Mouse (Mus musculus) adipocyte (in vitro differentiated cells): ENCODE data around the gene Chfr.
"Not testable (repeated sequence)": the region's sequence is repeated elsewhere in the genome, so short reads cannot be mapped to it uniquely, and the experiment has no call there.

Experiments used
- DNase-seq: peaks from one replicate; pipeline ENCODE4 v3.0.0-alpha.2; 2016; ENCODE audit warnings: low spot score

Chfr gene

DNA sequence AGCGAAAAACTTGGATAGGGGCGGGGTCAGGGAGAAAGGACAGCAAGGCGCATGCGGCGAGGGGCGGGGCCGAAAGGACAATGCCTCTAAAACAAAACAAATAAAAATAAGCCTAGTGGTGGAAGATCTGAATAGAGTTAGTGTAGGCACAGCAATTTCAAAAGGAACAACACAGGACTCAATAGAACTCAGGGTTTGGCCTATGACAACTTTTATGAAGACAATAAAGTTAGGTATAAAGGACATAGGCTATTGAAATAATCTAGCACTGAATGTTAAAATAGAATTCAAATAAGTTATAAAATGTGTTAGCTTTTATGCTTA lies 27.4 kb upstream of the Chfr start:
- DNase-seq: no peak

DNA sequence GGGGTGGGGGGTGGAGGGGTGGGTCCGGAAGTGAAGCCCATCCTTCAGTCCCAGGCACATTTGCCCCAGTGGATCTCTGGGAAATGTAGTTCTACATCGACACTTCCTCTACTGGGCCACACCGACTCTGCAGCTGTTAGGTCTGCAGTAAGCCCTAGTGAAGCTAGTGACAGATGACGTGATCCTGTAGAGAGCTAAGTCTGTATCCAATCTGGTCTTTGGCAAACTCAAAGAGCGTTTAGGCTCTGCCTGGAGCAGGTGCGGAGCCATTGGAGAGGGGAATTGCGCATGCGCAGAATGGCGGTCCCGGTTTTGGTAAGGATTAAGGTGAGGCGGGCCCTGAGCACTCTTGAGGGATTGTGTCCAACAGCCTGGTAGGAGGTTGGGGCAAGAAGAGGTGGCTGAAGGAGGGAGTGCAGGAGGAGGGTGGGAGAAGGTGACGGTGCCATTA lies 25.6 kb upstream of the Chfr start, which contains the start of gene Zfp605:
Gene Zfp605 (plus strand): TSS at position 102 of the 451 bp plus-strand sequence.
- DNase-seq: peak; percentile 79

DNA sequence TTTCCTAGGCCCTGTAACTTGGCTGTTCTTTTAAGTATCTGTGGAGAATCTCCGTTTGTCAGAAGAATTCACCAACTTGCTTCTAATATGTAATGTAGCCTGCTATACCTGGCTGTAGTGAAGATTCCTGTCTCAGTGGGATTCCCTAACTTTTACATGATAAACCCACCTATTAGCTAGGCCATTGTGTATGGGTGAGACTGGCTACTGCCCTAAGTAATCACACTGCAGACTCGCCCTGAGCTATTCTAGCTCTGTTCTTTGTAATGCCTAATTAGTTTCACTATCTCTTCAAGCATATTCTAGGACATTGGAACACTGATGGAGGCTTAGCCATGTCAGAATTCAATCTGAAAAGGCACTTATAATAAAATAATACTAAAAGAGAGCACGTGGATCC lies 13.3 kb upstream of the Chfr start:
- DNase-seq: not testable (repeated sequence)

DNA sequence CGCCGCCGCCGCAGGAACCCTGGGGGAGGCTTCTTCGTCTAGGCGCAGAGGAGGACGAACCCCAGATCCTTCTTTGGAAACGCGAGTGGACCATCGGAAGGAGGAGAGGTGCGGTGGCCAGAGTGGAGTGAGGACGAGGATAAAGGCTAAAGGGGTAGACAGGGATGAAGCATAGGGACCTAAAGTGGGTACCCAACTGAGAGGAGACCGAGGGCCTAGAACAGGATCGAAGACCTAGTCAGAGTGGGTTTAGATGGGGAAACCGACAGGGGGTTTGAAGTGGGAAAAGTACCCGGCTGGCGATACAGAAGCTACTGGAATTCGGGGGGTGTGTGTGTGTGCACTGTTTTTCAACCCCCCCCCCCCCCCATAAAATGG lies 434 bp downstream of the Chfr start:
- no peak for DNase-seq

DNA sequence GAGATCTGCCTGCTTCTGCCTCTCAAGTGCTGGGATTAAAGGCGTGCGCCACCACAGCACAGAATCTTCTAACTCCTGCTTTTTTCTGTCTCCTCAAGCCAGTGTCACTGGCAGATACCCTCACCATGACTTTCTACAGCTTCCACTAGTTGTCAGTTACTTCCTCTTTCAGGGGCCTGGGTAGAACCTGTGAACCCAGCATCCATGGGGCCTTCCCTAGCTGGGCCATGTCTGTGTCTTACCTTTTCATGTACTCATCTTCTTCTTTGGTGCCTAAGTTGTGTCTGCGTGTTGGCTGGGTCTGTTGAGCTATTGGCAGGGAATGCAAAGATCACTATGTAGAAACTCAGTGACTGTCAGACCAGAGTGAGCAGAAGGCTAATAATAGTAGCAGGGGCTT lies 2.2 kb downstream of the Chfr start:
- DNase-seq: no peak

DNA sequence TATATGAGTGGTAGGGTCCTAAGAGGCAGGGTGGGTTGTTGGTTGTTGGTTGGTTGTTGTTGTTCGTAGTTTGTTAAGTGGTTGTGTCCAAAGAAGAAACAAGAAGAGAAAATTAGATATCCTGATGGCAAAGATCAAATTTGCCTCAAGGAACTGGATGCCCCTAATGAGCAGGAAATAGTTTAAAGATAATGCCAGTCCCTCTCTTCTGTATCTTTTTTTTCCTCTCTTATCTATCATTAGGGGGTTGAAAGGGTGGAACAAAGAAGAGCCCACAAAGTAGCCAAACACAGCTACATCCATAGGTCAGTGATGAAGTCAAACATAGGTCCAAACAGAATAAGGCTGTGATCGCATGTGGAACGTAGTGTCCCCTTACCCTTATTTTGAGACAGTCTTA lies 3.7 kb downstream of the Chfr start:
- DNase-seq: no peak

DNA sequence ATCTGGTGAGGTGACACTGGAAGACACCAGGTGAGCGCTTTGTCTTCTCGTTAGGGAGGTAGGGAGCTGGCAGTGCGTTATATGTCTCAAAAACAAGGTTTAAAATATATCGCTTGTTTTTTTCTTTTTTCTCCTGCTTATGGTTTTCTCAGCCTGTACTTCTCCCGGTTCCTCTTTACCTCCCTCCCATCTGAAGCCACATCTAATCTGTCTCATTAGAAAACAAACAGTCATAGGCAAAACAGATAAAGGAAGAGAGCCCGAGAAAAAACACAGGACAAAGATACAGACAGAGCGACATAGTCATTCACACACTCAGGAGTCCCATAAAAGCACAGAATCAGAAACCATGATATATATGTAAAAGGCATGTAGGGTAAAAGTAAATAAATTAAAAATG lies 4.8 kb downstream of the Chfr start:
- no peak for DNase-seq

DNA sequence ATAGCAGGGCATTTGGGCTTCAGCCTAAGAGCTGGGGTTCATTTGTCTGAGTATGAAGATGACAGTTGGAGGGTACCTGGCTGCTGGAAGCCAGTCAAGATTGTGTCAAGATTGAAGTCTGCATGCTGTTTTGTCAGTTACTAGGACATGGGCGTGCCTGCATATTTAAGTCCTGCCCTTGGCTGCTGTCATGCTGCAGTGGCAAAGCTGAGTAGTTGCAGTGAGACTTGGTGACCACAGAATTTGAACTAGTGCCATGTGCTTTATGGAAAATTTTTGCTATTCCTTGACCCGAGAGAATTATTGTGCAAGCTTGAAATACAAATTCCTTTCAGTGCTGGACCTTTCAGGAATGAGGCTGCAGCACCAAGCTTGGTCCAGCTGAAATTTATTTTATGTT lies 6.7 kb downstream of the Chfr start:
- peak; percentile 92 for DNase-seq

DNA sequence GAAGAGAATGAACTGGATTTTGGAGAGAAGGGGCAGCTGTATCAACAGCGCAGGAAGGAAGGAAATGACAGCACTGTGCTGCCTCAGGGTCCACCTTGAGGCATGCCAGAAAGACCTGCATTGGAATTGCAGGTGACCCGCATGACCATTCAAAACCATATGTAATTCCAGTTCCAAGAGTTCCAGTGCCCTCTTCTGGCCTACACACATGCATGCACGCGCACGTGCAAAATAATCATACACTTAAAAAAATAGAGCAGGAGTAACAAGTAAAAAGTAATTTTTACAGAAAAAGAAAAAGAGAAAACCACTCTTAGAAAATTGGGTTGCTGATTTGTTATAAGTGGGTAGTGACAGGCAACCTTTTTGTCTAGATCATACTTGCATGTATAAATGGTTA lies 7.4 kb downstream of the Chfr start:
- peak; percentile 32 for DNase-seq

DNA sequence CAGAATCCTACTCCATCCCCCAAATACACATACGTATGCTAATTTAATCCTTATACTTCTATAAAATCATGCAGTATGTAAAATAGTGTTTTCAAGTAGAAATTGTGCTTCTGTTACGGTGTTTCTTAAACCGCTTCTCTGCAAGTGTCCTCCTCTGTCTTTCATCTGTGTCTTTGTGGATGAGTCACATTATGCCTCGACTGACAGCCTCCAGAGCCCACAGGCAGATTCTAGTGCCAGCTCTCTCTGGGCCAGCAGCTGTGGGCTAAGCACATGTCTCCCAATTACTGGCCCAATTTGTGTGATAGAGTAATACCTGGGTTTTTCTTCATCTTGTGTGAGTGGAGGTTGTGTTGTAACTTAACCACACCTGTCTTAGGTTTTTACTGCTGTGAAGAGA lies 33.7 kb downstream of the Chfr start:
- no peak for DNase-seq

DNA sequence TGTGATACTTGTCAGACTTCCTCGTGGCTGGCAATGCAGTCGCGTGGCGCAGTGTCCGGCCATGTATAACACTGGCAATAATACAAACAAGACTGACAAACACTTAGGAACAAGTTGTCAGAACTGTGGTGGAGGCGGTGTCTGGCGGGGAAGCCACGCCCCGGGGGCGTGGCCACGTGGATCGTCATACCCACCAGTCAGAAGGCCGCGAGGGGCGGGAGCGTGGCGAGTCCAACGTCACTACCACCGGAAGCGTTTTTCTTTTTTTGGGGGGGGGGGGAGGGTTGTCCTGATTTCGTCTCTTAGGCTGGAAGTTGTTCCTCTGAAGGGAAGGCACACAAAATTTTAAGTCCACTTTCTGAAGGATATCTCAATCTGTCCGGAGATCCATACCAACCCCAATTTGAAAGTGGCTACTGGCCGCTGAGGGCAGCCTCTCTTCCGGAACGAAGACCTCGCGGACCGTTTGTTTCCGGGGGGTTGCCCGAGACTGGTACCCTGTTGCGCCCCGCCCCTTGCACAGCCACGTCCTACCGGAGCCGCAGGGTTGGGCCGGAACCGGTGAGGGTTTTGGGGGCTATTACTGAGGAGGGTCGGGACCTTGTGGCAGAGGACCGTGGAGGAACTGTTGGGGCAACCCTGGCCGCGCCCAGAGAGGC lies 40.8 kb downstream of the Chfr start, which contains the start of gene Golga3:
Gene Golga3 (plus strand): TSS at position 340 of the 659 bp plus-strand sequence.
- peak; percentile 96 for DNase-seq

DNA sequence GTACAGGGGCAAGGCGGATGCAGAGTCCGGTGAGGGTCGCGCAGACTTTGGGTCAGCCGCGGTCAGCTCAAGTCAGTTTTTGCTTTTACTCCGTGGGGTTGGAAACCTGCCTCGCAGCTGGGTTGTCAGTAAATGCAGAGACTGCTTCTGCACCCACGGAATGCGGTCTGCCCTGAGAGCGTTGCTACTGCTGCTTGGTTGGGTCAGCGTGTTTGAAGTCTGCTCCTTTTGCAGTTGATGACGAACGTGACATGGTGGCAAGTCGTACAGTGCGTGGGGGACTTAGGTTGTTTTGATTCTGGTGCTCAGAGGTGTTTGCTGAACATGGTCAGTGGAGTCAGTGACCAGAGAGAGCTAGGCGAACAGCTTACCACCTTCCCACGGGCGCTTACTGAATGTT lies 41.4 kb downstream of the Chfr start:
- DNase-seq: peak; percentile 33

DNA sequence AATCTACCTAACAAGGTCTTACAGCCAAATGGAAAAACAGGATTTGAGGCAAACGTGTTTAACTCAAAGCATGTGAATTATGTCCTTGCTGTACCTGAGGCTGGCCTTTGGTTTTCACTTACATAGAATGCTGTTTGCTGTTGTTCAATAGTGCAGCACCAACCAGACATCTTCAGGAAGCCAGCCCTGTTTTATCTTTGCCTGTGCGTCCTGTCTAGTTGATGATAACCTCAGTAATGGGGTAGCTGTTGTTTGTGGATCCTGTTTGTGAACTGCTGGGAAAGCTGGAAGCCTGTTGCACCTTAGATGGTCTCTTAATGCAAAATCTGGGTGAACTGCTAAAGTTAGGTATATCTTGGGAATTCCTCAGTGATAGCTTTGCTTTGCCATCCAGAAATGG lies 43.0 kb downstream of the Chfr start:
- DNase-seq: no peak

DNA sequence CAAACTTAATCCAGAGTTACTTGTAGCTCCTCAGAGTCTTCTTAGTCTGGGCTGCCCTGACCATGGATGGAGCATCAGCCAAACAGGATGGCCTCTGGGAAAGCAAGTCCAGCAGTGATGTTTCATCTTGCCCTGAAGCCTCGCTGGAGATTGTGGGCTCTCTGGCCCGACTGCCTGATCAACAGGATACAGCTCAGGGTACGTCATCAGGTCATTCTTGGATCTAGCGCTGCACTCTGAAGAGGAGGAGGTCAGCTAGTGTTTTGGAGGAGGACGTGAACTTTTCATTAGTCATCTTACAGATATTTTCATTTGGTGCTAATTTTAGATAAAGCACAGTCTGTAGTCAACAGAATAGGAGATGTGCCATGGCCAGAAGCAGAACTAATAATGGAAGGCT lies 46.1 kb downstream of the Chfr start:
- no peak for DNase-seq

DNA sequence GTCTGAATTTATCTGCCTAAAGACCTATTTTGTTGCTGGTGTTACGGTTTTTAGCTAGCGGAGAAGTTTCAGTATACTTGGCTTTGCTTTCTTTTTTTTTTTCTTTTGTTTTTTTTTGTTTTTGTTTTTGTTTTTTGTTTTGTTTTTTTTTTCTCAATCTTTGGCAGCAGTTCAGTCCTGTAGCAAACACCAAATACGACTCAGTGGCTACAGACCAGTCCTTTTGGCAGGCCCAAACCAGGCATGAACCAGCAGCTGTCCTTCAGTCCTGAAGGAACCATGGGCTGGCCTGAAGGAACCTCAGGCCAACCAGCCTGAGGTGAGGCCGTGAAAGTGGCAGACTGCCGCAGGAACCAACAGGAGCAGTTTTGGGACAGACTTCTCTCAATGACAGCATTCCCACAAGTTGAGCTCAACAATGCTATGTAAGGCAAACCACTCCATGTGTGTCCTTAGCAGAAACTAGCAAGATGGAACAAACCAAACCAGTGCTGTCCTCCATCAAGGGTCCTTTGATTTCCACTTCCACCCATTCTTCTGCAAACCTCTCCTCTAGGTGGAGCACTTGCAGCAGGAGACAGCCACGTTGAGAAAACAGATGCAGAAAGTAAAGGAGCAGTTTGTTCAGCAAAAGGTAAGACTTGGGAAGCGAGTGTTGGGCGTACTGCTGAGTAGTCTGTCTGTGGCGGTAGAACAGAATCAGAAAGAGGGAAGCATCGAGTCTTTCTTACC lies 67.7 kb downstream of the Chfr start:
- DNase-seq: peak; percentile 65

DNA sequence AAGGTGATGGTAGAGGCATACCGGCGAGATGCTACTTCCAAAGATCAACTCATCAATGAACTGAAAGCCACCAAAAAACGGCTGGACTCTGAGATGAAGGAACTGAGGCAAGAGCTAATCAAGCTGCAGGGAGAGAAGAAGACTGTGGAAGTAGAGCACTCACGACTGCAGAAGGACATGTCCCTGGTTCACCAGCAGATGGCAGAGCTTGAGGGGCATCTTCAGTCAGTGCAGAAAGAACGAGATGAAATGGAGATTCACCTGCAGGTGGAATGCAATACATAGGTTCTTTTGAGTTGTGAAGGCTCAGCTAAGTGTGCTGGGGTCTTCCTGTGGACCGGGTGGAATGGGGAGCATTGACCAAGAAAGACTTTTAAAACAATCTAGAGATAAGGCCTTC lies 69.1 kb downstream of the Chfr start:
- DNase-seq: no peak

DNA sequence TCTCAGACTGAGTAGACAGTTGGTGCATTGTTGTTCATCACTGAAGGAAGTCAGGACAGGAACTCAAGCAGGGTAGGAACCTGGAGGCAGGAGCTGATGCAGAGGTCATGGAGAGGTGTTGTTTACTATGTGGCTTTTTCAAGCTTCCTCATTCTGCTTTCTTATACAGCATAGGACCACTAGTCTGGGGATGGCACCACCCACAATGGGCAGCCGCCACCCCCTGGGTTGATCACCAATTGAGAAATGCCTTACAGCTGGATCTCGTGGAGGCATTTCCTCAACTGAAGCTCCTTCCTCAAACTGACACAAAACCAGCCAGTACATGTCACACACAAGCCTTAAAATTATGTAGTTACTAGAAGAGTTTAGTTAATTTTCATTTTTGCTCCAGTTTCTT lies 75.7 kb downstream of the Chfr start:
- no peak for DNase-seq

DNA sequence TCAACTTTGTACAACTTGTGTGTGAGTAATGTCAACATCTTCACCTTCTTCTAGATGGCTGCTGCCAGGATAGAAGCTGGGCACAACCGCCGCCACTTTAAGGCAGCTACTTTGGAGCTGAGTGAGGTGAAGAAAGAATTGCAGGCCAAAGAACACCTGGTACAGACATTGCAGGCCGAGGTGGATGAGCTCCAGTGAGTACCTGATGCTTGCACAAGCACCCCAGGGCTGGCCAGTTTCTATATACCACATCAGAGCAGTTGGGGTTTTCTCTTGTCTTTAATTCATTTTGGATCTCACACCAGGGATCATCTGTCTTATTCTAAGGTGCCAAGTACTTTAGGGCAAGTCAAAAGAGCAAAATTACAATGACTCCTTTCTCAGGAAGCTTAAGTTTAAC lies 81.1 kb downstream of the Chfr start:
- DNase-seq: no peak

DNA sequence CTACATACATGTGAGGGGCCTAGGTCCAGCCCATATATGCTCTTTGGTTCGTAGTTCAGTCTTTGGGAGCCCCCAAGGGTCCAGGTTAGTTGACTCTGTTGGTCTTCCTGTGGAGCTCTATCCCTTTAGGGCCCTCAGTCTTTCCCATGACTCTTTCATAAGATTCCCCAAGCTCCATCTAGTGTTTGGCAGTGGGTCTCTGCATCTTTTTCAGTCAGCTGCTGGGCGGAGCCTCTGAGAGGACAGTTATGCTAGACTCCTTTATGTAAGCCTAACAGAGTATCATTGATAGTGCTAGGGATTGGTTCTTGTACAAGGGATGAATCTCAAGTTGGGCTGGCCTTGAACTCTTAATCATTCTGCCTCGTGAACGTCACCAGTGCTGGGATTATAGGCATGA lies 84.7 kb downstream of the Chfr start:
- peak; percentile 45 for DNase-seq
